Mouse (Mus musculus) hindbrain, postnatal 0 days (tissue): ENCODE measurements at regions not wholly inside any gene's neighbourhood (a gene's known extent, or its start where the extent isn't known, plus 50 kb on each side); places are given as distances from the start of the nearest gene placed in this dataset.
A peak's percentile ranks its signal among the peaks of the same experiment; 100 is the strongest.

Experiments
- ATAC-seq: fragments of 200-750 bp; cut with Nextera tagmentation; 2 replicates; pipeline ENCODE4 v1.8.0; 2017; ENCODE audit warnings: mild to moderate bottlenecking, moderate TSS enrichment, moderate library complexity
- DNase-seq: peaks from one replicate; pipeline ENCODE4 v3.0.0-alpha.2; 2015; ENCODE audit warnings: low spot score
- H3K27ac ChIP-seq: fragments of 300-500 bp; sonication (generic); 2 replicates; pipeline ENCODE4 v1.5.1; 2014; ENCODE audit warnings: mild to moderate bottlenecking
- H3K27me3 ChIP-seq: fragments of 300-500 bp; sonication (generic); 2 replicates; pipeline ENCODE4 v1.6.1; 2014; ENCODE audit warnings: low read length, mixed read lengths; ENCODE audit not compliant: insufficient read depth
- H3K36me3 ChIP-seq: fragments of 300-500 bp; sonication (generic); 2 replicates; pipeline ENCODE4 v1.6.1; 2014; ENCODE audit warnings: low read length, mixed read lengths; ENCODE audit not compliant: insufficient read depth
- H3K4me1 ChIP-seq: fragments of 300-500 bp; sonication (generic); 2 replicates; pipeline ENCODE4 v1.6.1; 2014; ENCODE audit warnings: antibody characterized with exemption, low read length, mixed read lengths; ENCODE audit not compliant: insufficient read depth
- H3K4me2 ChIP-seq: fragments of 300-500 bp; sonication (generic); 2 replicates; pipeline ENCODE4 v1.6.1; 2014; ENCODE audit warnings: low read depth, mild to moderate bottlenecking, low read length, moderate library complexity, mixed read lengths
- H3K4me3 ChIP-seq: fragments of 300-500 bp; sonication (generic); 2 replicates; pipeline ENCODE4 v1.5.1; 2014; ENCODE audit warnings: low read length
- H3K9ac ChIP-seq: fragments of 300-500 bp; sonication (generic); replicated peaks from 2 replicates; pipeline ENCODE4 v1.6.1; 2014; ENCODE audit warnings: mild to moderate bottlenecking, low read length, moderate library complexity, mixed read lengths
- H3K9me3 ChIP-seq: fragments of 300-500 bp; sonication (generic); 2 replicates; pipeline ENCODE4 v1.6.1; 2016; ENCODE audit warnings: low read length, mixed read lengths
- CTCF ChIP-seq: IDR thresholded peaks from 2 replicates; pipeline ENCODE4 v1.5.1; 2016; ENCODE audit warnings: antibody characterized with exemption, control low read depth, low read depth
- WGBS: fragments of 180-500 bp; shearing (Covaris S2); extraction: QIAGEN DNeasy Blood & Tissue Kit; methylation state at CpG from one replicate; pipeline ENCODE4 v1.1.7; 2014; 5-methylcytosine and 5-hydroxymethylcytosine counted together

- H3K4me2 ChIP-seq, result no peak overlapping the region
- no peaks in the 10 kb centered on the region for H3K9me3 ChIP-seq
- no peak for TF ChIP-seq CTCF
- H3K36me3 ChIP-seq, result no peaks in the 10 kb centered on the region
- no peaks in the 10 kb centered on the region for H3K4me1 ChIP-seq
- no peak for DNase-seq
- no peak overlapping the region for H3K27ac ChIP-seq
- ATAC-seq, result no peak
- no peak overlapping the region for H3K9ac ChIP-seq
- H3K4me3 ChIP-seq, result no peak overlapping the region
- no peaks in the 10 kb centered on the region for H3K27me3 ChIP-seq
- 65% methylated on average over 4 of the region's 4 CpGs for WGBS
Observed at GRCm38 (mm10) chr13:106388634-106389033, 548.1 kb downstream of the Ipo11 start.

GRCm38 (mm10) chr13:106367589-106367988, 569.2 kb downstream of the Ipo11 start:
- DNase-seq (peak; percentile 6), ATAC-seq (no peak)
- Histone ChIP-seq H3K9me3 (no peaks in the 10 kb centered on the region), H3K27ac (no peak overlapping the region), H3K9ac (no peak overlapping the region), H3K4me2 (no peak overlapping the region), H3K4me1 (no peaks in the 10 kb centered on the region), H3K27me3 (no peaks in the 10 kb centered on the region), H3K4me3 (no peak overlapping the region), H3K36me3 (no peaks in the 10 kb centered on the region)
- WGBS, result 68% methylated on average over 7 of the region's 7 CpGs
- TF ChIP-seq CTCF, result no peak

DNA sequence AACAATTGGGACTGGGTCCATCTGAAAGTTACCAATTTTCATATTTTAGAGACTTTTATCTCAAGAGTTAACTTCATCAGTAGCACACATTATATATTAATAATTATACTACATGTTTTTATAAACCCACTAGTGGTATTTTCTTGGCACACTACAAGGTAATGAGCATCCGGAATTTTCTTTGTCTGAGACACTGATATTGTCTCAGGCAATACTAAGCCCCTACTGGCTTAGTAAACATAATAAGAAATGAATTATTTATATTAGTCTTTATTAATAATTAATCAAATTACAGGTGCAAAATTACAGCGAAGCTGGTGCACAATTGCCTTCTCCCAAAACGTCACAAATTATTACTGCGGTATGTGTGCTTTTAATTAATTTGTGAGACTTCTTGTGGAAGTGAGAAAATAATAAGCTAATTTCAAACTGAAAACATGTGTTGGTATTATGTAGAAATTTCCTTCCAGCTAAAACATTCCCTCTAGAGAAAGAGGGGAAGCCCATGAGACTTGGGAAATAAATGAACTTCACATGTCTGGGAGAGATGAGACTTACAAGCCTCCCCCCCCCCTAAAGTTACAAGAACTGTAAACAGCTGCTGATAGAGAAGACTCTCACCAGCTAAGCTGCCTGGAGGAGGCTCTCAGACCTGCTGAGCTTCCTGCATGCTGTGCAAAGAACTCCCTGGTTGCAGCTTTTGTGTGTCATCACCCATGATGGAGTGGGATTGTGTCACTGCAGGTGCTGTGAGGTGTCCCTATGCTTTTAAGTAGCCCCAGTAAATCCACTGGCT, 583.9 kb downstream of the Ipo11 start:
- WGBS, result 69% methylated on average over 4 of the region's 4 CpGs
- Histone ChIP-seq H3K27me3 (no peaks in the 10 kb centered on the region), H3K36me3 (no peaks in the 10 kb centered on the region), H3K9me3 (no peaks in the 10 kb centered on the region), H3K4me2 (no peak overlapping the region), H3K27ac (no peak overlapping the region), H3K4me1 (no peaks in the 10 kb centered on the region), H3K4me3 (no peak overlapping the region), H3K9ac (no peak overlapping the region)
- no peak for TF ChIP-seq CTCF
- peak; percentile 4 for DNase-seq
- no peak for ATAC-seq

GRCm38 (mm10) chr13:106332025-106332424, 604.7 kb downstream of the Ipo11 start:
- Histone ChIP-seq H3K4me3 (no peak overlapping the region), H3K36me3 (no peaks in the 10 kb centered on the region), H3K4me2 (no peak overlapping the region), H3K9me3 (no peaks in the 10 kb centered on the region), H3K9ac (no peak overlapping the region), H3K27me3 (no peaks in the 10 kb centered on the region), H3K4me1 (no peaks in the 10 kb centered on the region), H3K27ac (no peak overlapping the region)
- TF ChIP-seq CTCF, result no peak
- no peak for ATAC-seq
- no peak for DNase-seq

GRCm38 (mm10) chr13:106318980-106319379, 617.8 kb downstream of the Ipo11 start:
- WGBS, result 31% methylated on average over 3 of the region's 3 CpGs
- TF ChIP-seq CTCF, result no peak
- ATAC-seq, result peak; percentile 76
- no peak overlapping the region for H3K4me3 ChIP-seq
- H3K27ac ChIP-seq, result no peak overlapping the region; the same call in 1 of the 2 replicates
- H3K9ac ChIP-seq, result no peak overlapping the region
- H3K36me3 ChIP-seq, result no peaks in the 10 kb centered on the region
- no peak overlapping the region for H3K4me2 ChIP-seq
- H3K4me1 ChIP-seq, result no peaks in the 10 kb centered on the region
- H3K27me3 ChIP-seq, result no peaks in the 10 kb centered on the region
- no peaks in the 10 kb centered on the region for H3K9me3 ChIP-seq
- DNase-seq, result peak; percentile 22

DNA sequence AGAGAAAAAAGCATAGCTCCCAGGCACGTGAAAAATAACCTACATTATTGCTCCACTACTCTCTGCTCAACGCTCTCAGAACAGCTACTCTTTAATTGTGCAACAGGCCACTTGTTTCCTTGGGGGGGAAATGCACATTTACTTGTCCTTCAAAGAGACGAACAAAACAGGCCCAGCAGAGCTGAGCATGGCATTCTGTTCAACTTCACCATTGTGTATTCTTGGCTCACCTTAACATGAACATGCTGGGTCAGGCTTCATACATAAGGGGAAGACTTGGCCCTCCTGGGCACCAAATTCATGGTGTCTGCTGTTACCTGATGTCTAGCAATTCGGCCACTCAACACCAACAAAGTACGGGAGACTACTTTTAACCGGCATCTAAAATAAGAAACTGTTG, 618.3 kb downstream of the Ipo11 start:
- Histone ChIP-seq H3K4me3 (no peak overlapping the region), H3K27me3 (no peaks in the 10 kb centered on the region), H3K9me3 (no peaks in the 10 kb centered on the region), H3K9ac (no peak overlapping the region), H3K4me2 (no peak overlapping the region), H3K27ac (no peak overlapping the region; the same call in 1 of the 2 replicates), H3K4me1 (no peaks in the 10 kb centered on the region), H3K36me3 (no peaks in the 10 kb centered on the region)
- DNase-seq (no peak), ATAC-seq (no peak)
- TF ChIP-seq CTCF, result no peak
- WGBS, result 66% methylated on average over 6 of the region's 6 CpGs

DNA sequence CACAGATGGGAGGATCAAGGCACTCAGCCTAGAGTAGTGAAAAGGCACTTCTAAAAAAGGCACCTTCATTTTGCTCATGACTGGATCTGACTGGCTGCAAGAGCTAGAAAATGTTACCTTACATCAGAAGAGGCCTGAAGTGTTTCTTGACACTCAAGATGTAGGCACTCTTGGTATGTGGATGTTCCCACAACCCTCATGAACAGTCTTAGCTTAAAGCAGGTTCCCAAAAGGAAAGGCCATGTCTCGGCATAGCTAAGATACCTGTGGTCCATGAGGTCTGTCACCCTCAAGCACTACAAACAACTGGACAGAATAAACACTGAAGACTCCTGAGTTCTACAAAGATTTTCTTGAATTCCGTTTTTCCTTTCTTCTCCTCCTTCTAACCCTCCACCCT, 619.5 kb downstream of the Ipo11 start:
- no peak for ATAC-seq

More for the DNA sequence above, 619.5 kb downstream of the Ipo11 start:
- no peak overlapping the region for H3K27ac ChIP-seq
- H3K4me1 ChIP-seq, result no peaks in the 10 kb centered on the region
- no peaks in the 10 kb centered on the region for H3K27me3 ChIP-seq
- 89% methylated on average over 2 of the region's 2 CpGs for WGBS
- H3K4me3 ChIP-seq, result no peak overlapping the region
- no peak for DNase-seq
- no peak overlapping the region for H3K4me2 ChIP-seq
- H3K9me3 ChIP-seq, result no peaks in the 10 kb centered on the region
- no peaks in the 10 kb centered on the region for H3K36me3 ChIP-seq
- TF ChIP-seq CTCF, result no peak
- H3K9ac ChIP-seq, result no peak overlapping the region
